Mouse (Mus musculus): ENCODE results near the gene Arsb.
"Not testable (repeated sequence)": the region's sequence is repeated elsewhere in the genome, so short reads cannot be mapped to it uniquely, and the experiment has no call there.

Gene Arsb

DNA sequence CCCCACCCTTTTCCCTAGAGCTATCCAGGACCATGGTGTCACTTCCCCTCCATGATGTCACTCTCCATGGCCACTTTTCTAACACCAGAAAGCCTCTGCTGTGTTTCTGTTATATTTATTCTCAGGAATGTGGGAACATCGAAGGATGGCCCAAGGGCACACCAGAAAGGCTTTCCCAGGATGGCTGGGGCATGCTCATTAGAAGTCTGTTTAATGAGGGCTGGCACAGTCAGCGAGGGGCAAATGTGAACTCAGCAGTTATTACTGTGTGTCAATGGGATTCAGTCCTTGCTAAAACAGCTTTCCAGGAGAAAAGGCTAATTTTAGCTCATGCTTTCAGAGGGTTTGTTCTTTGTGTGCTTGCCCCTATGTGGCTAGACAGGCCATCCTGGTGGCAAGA lies 213.1 kb downstream of the Arsb start:
- DNase-seq (ENCODE audit: low spot score in 2 of 2): no peak

DNA sequence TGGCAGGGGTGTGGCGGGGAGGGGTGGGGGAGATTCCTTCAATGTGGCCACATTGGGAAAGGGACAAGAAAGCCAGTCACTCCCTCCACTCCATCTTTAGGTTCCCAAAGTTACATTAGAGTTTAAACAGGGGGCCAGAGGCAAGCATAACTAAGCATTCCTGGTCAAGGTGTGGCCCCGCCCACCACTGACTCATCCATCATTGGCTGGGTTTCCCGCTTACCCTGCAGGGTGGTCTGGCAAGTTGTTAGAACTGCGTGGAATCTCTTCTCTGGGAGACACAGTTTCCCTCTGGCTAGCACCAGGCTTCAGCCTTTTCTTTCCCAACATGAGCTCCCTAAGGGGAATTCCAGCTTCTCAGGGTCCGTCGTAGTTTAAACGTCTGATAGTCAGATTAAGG lies 213.8 kb downstream of the Arsb start:
- no peak for DNase-seq (ENCODE audit: low spot score in 2 of 2)

DNA sequence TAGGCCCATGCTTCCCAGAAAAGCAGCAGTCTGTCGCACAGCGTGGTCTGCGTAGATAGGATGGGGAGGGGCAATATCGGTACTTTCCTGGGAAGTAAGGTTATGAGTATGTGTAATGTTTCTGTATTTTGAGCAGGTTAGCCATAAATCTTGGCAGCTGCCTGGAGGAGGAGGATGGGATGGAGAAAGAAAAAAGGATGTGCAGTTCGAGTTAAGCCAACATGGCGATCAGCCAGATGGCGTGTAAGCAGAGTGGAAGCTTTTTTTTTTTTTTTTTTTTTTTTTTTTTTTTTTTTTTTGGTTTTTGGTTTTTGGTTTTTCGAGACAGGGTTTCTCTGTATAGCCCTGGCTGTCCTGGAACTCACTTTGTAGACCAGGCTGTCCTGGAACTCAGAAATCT lies 214.3 kb downstream of the Arsb start:
- DNase-seq (ENCODE audit: low spot score in 2 of 2): not testable (repeated sequence)

DNA sequence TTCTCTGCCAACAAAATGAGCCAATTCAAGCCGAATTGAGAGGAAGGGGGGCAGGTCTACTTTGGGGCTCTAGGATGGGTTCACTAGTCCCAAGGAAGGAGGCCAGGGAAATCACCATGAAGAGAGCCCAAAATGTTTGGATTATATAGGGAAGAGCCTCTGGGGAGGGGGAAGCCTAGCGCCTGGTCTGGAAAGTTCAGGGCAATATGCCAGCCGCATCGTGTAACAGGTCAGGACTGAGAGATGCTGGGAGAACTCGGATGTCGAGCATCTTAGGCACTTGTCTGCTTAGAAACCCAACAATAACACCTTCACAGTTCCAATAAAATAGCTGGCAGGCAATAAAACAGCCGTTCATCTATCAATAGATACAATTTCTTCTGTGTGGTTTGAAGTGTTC lies 216.2 kb downstream of the Arsb start:
- no peak for DNase-seq (ENCODE audit: low spot score in 2 of 2)

DNA sequence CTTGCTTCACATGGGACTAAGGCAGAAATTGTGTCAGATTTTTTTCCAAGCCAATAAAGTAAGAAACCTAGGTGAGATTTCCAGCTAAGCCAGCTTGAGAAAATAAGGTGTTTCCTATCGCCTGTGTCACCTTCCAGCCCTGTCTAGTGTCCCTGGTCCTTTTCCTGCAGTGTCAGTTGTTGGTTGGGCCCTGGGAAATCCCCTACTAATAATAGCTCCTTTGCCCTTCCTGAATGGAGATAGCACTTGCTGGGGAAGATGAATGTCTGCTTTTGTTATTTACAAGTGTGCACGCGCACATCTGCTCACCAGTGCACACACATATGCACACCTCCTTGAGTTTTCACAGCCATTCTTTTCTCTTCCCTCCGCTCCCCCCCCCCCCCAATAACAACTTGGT lies 217.8 kb downstream of the Arsb start:
- no peak for DNase-seq (ENCODE audit: low spot score in 2 of 2)

DNA sequence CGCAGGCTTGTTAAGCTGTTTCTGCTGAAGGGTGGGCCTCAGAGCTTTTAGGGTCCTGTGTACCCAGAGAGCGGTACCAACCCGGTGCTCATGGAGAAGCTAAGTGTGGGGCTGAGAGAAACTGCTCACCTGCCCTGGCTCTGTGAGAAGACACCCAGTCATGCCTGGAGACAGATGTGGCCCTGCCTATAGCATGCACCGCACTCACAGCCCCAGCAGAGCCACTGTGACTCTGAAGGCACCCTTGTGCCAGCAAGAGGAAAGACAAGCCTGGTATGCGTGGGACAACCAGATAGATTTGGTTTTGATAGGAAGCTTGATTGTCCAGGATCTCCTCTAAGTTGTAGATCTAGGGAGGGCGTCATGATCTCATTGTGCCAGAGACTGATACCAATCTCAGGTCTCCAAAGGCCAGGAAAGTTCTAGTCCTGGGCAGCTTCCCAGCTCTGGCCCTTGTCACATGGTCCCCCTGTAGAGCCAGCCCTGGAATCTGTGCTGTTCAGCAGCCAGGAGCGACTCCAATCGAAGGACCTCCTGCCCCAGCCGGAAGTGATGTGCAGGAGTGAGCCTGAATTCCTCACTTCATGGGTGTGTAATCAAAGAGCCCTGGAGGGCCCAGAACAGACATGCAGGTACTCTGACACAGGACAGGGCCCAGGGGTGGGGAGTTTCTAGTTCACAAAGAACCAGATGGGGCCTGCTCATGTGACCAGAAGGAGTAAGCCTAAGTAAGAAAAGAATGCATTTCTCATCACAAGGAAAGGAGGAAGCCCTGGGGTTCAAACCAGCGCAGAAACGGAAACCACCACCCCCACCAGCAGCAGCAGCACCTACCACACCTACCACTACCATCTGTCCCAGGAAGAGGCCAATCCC lies 218.5 kb downstream of the Arsb start:
- DNase-seq (ENCODE audit: low spot score in 2 of 2): peak in 1 of 2 experiments; percentile 13

DNA sequence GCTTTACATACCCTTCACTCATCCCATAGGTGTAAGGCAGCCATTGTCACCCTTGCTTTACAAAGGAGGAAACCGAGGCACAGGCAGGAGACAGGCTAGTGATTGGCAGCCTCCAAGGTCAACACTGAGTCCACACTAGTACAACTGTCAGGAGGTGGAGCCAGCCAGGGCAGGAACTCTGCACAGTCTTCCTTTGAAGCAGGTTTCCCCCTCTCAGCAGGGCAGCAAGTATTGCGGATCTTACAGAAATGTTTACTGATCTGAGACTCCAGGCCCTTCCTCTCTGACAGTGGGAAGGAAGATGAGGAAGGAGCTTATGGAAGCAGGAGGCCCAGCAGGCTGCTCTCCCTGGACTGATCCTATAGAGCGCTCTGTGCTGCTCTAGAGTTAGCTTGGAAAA lies 219.4 kb downstream of the Arsb start:
- no peak for DNase-seq (ENCODE audit: low spot score in 2 of 2)

DNA sequence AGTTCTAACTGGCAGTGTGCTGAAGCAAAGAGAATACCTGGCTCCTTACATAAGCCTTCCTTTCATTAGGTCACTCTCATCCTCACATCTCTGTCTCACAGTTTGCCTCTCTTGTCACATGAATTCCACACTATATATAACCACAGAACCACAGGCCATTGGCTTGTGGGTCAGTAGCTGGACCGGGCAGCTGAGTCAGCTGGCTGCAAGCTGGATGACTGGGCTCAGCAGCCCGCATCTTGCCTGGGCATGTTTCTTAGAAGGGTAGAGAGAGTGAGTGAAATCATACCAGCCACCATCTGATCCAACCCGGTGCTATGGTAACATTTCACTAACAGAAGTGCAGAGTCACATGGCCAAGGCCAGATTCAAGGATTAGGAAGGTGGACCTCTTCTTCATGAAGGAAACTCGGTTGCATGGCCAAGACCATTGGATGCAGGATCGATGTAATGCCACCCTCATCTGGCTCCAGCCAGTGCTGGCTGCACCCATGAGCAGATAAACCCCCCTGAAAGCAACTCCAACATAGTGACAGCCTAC lies 221.0 kb downstream of the Arsb start:
- no peak for DNase-seq (ENCODE audit: low spot score in 2 of 2)

Measured in spleen, postnatal 10 days (tissue).